Mouse (Mus musculus) T-cell, adult 2 months (primary cell): Measurements from ENCODE around the gene Fam57a.
A peak's percentile ranks its signal among the peaks of the same experiment; 100 is the strongest.

Source experiments
- DNase-seq: peaks from one replicate; pipeline ENCODE4 v3.0.0; 2022; ENCODE audit warnings: low spot score

Gene Fam57a

GRCm38 (mm10) chr11:76243811-76244546 is 64.5 kb downstream of the Fam57a start:
- no peak for DNase-seq

GRCm38 (mm10) chr11:76246439-76246838 is 67.0 kb downstream of the Fam57a start:
- DNase-seq: no peak

- no peak for DNase-seq
These were observed 67.8 kb downstream of the Fam57a start for GRCm38 (mm10) chr11:76247239-76247638.

- no peak for DNase-seq
These were observed 72.6 kb downstream of the Fam57a start for GRCm38 (mm10) chr11:76252036-76252435.

GRCm38 (mm10) chr11:76253145-76253917 is 73.9 kb downstream of the Fam57a start:
- peak; percentile 77 for DNase-seq

- DNase-seq: no peak
These were observed 74.4 kb downstream of the Fam57a start for GRCm38 (mm10) chr11:76253918-76254264.

GRCm38 (mm10) chr11:76255431-76256001 is 76.0 kb downstream of the Fam57a start:
- DNase-seq: no peak

- DNase-seq: no peak
These were observed 76.7 kb downstream of the Fam57a start for GRCm38 (mm10) chr11:76256129-76256528.

GRCm38 (mm10) chr11:76257386-76257785 is 77.9 kb downstream of the Fam57a start:
- DNase-seq: no peak

- no peak for DNase-seq
These were observed 79.0 kb downstream of the Fam57a start for GRCm38 (mm10) chr11:76258511-76258910.

GRCm38 (mm10) chr11:76260208-76261050 is 81.0 kb downstream of the Fam57a start:
- DNase-seq: no peak

- DNase-seq: peak; percentile 31
These were observed 81.8 kb downstream of the Fam57a start for GRCm38 (mm10) chr11:76261224-76261623.

- no peak for DNase-seq
These were observed 83.3 kb downstream of the Fam57a start for GRCm38 (mm10) chr11:76262611-76263351.
